Mouse (Mus musculus) E14TG2a.4 (cell line): ENCODE results near the gene Ccl26.

Experiments
- CTCF ChIP-seq: conservative IDR thresholded peaks from 2 replicates; pipeline ENCODE4 v1.5.1; 2014; ENCODE audit warnings: low read length
- NANOG ChIP-seq: IDR thresholded peaks from 2 replicates; pipeline ENCODE4 v1.6.1; 2014; ENCODE audit warnings: borderline replicate concordance, low read length, mixed read lengths
- POU5F1 ChIP-seq: IDR thresholded peaks from 2 replicates; pipeline ENCODE4 v1.6.1; 2014; ENCODE audit warnings: low read length, borderline replicate concordance

DNA sequence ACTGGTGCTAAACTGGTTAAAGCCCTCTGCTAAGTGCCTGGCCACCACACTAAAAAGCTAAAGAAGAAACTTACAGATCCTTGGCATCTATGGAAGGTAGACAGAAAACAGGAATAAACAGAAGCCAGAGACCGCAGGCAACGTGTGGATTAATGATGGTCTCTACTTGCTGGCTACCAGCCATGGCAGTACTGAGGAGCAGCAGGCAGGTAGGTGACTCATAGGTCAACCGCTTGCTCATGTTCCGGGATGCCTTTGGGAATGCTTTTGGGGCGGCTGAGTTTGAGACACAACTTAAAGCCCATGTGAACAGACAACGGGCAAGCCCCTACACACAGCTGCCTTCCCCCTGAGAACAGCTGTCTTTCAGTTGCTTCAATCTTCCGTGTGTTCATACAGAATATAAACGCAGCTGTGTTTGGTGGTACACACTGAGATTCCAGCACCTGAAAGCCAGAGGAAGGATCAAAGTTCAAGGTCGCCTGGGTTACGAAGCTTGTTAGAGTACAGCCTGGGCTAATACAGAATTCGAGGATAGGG is 32.0 kb downstream of the Ccl26 start:
- TF ChIP-seq CTCF (no peak), POU5F1 (no peak), NANOG (no peak)
